In genomic region chr8:3429966-3430365, GRCm38 (mm10) we compare ENCODE assay signal across 11 mouse cellular contexts. TPM values are rescaled to one million over a fixed set of nuclear protein-coding genes. Genes with fewer than 3 reads are reported as not detected.
DNase-seq lines count a peak whose midpoint lies in the region; ATAC-seq lines count a peak whose summit lies in the region.
"Had no signal": no experiment of that assay in that cellular context is flagged by ENCODE, and none has a peak within 500 bp of the region (broad histone marks: within the 10 kb centered on the region; RNA-seq: fewer than 3 reads in every experiment).

No protein-coding gene starts in this region.

- WGBS in kidney, embryonic 16.5 days = 70% methylated on average over 2 of the region's 2 CpGs

- H3K4me1 ChIP-seq in kidney, embryonic 16.5 days (ENCODE audit: insufficient read depth, low read length) = no peaks in the 10 kb centered on the region; the same call in 1 of the 2 replicates
- H3K4me1 ChIP-seq: midbrain, embryonic 13.5 days had no signal

- no peaks in the 10 kb centered on the region for H3K27me3 ChIP-seq in kidney, embryonic 16.5 days (ENCODE audit: insufficient read depth, low read length)
- H3K27me3 ChIP-seq: midbrain, embryonic 13.5 days had no signal

- no peaks in the 10 kb centered on the region for H3K9me3 ChIP-seq in kidney, embryonic 16.5 days (ENCODE audit: low read length)
- H3K9me3 ChIP-seq: midbrain, embryonic 13.5 days had no signal

- H3K4me3 ChIP-seq in kidney, embryonic 16.5 days (ENCODE audit: low read length) = no peak overlapping the region
- H3K4me3 ChIP-seq: midbrain, embryonic 13.5 days had no signal

- H3K9ac ChIP-seq in kidney, embryonic 16.5 days (replicated peaks; ENCODE audit: low read length) = no peak overlapping the region
- H3K9ac ChIP-seq: midbrain, embryonic 13.5 days had no signal

- peak; percentile 72 for DNase-seq in kidney, adult 18-20 months
- peak; percentile 78 for DNase-seq in adrenal gland, postnatal 25 days
- peak; percentile 55 for DNase-seq in heart, postnatal 4 days
- peak; percentile 56 for DNase-seq in lung, postnatal 4 days
- no peak for DNase-seq in left cerebral cortex, adult 9 months (ENCODE audit: low spot score in 2 of 2)
- DNase-seq in thymus, postnatal 36 days = no peak
- DNase-seq: right cerebral cortex, postnatal 25 days had no signal

- H3K4me2 ChIP-seq in kidney, embryonic 16.5 days (replicated peaks; ENCODE audit: low read depth, low read length) = no peak overlapping the region
- H3K4me2 ChIP-seq: midbrain, embryonic 13.5 days had no signal

- peaks cover 52% of the 10 kb centered on the region for H3K36me3 ChIP-seq in kidney, embryonic 16.5 days (ENCODE audit: insufficient read depth, low read length)

- no peak for ATAC-seq in kidney, embryonic 16.5 days (ENCODE audit: low FRiP score, low TSS enrichment)
- no peak for ATAC-seq in erythroblast, adult 5-6 weeks (replicated peaks; ENCODE audit: low FRiP score, poor library complexity, severe bottlenecking)
- ATAC-seq: midbrain, embryonic 13.5 days had no signal

- H3K27ac ChIP-seq in kidney, embryonic 16.5 days (ENCODE audit: low read length) = no peak overlapping the region; the same call in 1 of the 2 replicates
- H3K27ac ChIP-seq: midbrain, embryonic 13.5 days had no signal

RNA-seq across cellular contexts. Expression of gene Arhgef18, which starts 37.2 kb away (rescaled TPM):
- polyA plus RNA-seq in kidney, embryonic 16.5 days (2015; fragmentation: Nextera tagmentation; extraction: Ambion mirVana) = 11.6 and 12.1 TPM in 2 replicates
- 30.6 and 53.5 TPM in 2 replicates for total RNA-seq in adrenal gland, postnatal 25 days (2021)
- total RNA-seq in heart, postnatal 4 days (2021) = 10 to 100 TPM; 17.3 to 19.8 TPM
- total RNA-seq in erythroblast, adult 5-6 weeks (2015; ENCODE audit: low replicate concordance) = 5.0 and 7.3 TPM in 2 replicates
- total RNA-seq in erythroblast, adult 5-6 weeks (2017; ENCODE audit: low replicate concordance) = 7.0 and 7.7 TPM in 2 replicates

RNA-seq across cellular contexts. Expression of gene Pex11g, which starts 37.5 kb away (rescaled TPM):
- polyA plus RNA-seq in kidney, embryonic 16.5 days (2015; fragmentation: Nextera tagmentation; extraction: Ambion mirVana) = 8.7 and 10.1 TPM in 2 replicates
- 11.2 and 12.4 TPM in 2 replicates for total RNA-seq in adrenal gland, postnatal 25 days (2021)
- total RNA-seq in heart, postnatal 4 days (2021) = 1 to 10 TPM; 4.1 to 4.5 TPM
- total RNA-seq in erythroblast, adult 5-6 weeks (2015; ENCODE audit: low replicate concordance) = 9.2 TPM in 1 of 2 replicates, not detected in the other
- 0.09 and 0.28 TPM in 2 replicates for total RNA-seq in erythroblast, adult 5-6 weeks (2017; ENCODE audit: low replicate concordance)

RNA-seq across cellular contexts. Expression of gene Tex45, which starts 40.7 kb away (rescaled TPM):
- 0.19 TPM in 1 of 2 replicates, not detected in the other for polyA plus RNA-seq in kidney, embryonic 16.5 days (2015; fragmentation: Nextera tagmentation; extraction: Ambion mirVana)
- not detected in 2 replicates for total RNA-seq in adrenal gland, postnatal 25 days (2021)
- under 1 TPM in 1 of 2 experiments, not detected in 1; 0.32 TPM for total RNA-seq in heart, postnatal 4 days (2021)
- not detected in 2 replicates for total RNA-seq in erythroblast, adult 5-6 weeks (2015; ENCODE audit: low replicate concordance)
- total RNA-seq in erythroblast, adult 5-6 weeks (2017; ENCODE audit: low replicate concordance) = not detected in 2 replicates
- polyA plus RNA-seq: heart, postnatal 0 days had no signal

Comparison
In these comparisons a context has a peak if more than half of its experiments do, and no peak if none do; other contexts are left out.
1. DNase-seq: peak in kidney, adult 18-20 months (single experiment), adrenal gland, postnatal 25 days (single experiment), heart, postnatal 4 days (single experiment) and lung, postnatal 4 days (2 of 2); none in left cerebral cortex, adult 9 months (0 of 2) and thymus, postnatal 36 days (0 of 2).